ENCODE assay signal across 20 mouse cellular contexts in the genomic region with DNA sequence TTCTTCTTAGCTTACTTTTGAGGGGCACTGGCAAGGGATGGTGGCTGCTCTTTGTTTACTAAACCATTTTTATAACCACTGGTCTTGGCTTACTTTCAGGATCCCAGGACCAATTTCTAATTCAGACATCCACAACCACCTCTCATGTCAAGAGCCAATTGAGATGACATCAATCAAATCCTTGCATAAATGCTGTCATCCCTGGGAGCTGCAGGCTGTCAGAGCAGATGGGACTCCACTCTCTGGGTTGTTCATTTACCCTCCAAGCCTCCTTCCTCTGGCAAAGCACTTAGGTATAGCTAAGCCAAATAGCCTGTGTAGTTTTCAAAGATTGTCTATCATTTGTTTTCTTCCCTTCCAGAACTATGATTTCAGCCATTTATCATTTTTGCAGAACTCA.
DNase-seq lines count a peak whose midpoint lies in the region; ATAC-seq and TF ChIP-seq lines count a peak whose summit lies in the region.
"Had no signal": no experiment of that assay in that cellular context is flagged by ENCODE, and none has a peak within 500 bp of the region (broad histone marks: within the 10 kb centered on the region; RNA-seq: fewer than 3 reads in every experiment).

No protein-coding gene starts in this region.

- no peaks in the 10 kb centered on the region for H3K4me1 ChIP-seq in forebrain, embryonic 13.5 days
- no peaks in the 10 kb centered on the region for H3K4me1 ChIP-seq in forebrain, embryonic 10.5 days
- H3K4me1 ChIP-seq in hindbrain, embryonic 15.5 days (replicated peaks) = no peaks in the 10 kb centered on the region
- H3K4me1 ChIP-seq: embryonic facial prominence, embryonic 13.5 days; heart, embryonic 13.5 days; liver, embryonic 12.5 days; neural tube, embryonic 13.5 days had no signal

- no peak overlapping the region for H3K4me3 ChIP-seq in forebrain, embryonic 13.5 days
- H3K4me3 ChIP-seq in forebrain, embryonic 10.5 days = no peak overlapping the region
- H3K4me3 ChIP-seq in hindbrain, embryonic 15.5 days = no peak overlapping the region
- H3K4me3 ChIP-seq: embryonic facial prominence, embryonic 13.5 days; heart, embryonic 13.5 days; liver, embryonic 12.5 days; neural tube, embryonic 13.5 days had no signal

- no peaks in the 10 kb centered on the region for H3K9me3 ChIP-seq in forebrain, embryonic 13.5 days (replicated peaks)
- peaks cover 6% of the 10 kb centered on the region; the same call in 1 of the 2 replicates for H3K9me3 ChIP-seq in forebrain, embryonic 10.5 days
- no peaks in the 10 kb centered on the region for H3K9me3 ChIP-seq in hindbrain, embryonic 15.5 days
- H3K9me3 ChIP-seq: embryonic facial prominence, embryonic 13.5 days; liver, embryonic 12.5 days had no signal

- TF ChIP-seq CTCF in brain, embryonic 14.5 days (IDR thresholded peaks at IDR 0.05; ENCODE audit: borderline replicate concordance, extremely low read depth, insufficient read depth, insufficient read length) = no peak

- no peak for DNase-seq in forebrain, embryonic 10.5 days (ENCODE audit: extremely low spot score, low spot score)
- DNase-seq in layer of hippocampus, postnatal 14 days (ENCODE audit: low spot score in 2 of 2) = peak; percentile 3 to 18
- no peak for DNase-seq in layer of hippocampus, adult 9-10 months (ENCODE audit: low spot score)
- peak; percentile 68 for DNase-seq in brain, embryonic 14.5 days (ENCODE audit: low read depth)
- no peak for DNase-seq in adrenal gland, postnatal 36 days
- DNase-seq: cerebellum, adult 2 months; heart, postnatal 4 days; lung, embryonic 14.5 days; lung, postnatal 4 days; thymus, postnatal 4 days had no signal

- no peak for TF ChIP-seq POLR2A in brain, embryonic 14.5 days (IDR thresholded peaks at IDR 0.05; ENCODE audit: borderline replicate concordance, extremely low read depth, insufficient read depth, insufficient read length, poor library complexity, severe bottlenecking)

- H3K4me2 ChIP-seq in forebrain, embryonic 13.5 days = no peak overlapping the region
- H3K4me2 ChIP-seq in hindbrain, embryonic 15.5 days = no peak overlapping the region
- H3K4me2 ChIP-seq: embryonic facial prominence, embryonic 13.5 days; heart, embryonic 13.5 days; liver, embryonic 12.5 days; lung, embryonic 14.5 days; neural tube, embryonic 13.5 days had no signal

- H3K9ac ChIP-seq in forebrain, embryonic 13.5 days = no peak overlapping the region
- no peak overlapping the region for H3K9ac ChIP-seq in hindbrain, embryonic 15.5 days
- H3K9ac ChIP-seq: embryonic facial prominence, embryonic 13.5 days; heart, embryonic 13.5 days; liver, embryonic 12.5 days; lung, embryonic 14.5 days; neural tube, embryonic 13.5 days had no signal

- peak; percentile 70; the same call in 1 of the 2 replicates for ATAC-seq in forebrain, embryonic 13.5 days
- ATAC-seq in hindbrain, embryonic 15.5 days (ENCODE audit: low FRiP score, low read depth) = peak; percentile 74; the same call in 1 of the 2 replicates
- no peak for ATAC-seq in megakaryocyte progenitor cell, adult 5-6 weeks (replicated peaks; ENCODE audit: poor library complexity)
- ATAC-seq: intestine, postnatal 0 days; liver, embryonic 12.5 days had no signal

- no peak overlapping the region for H3K27ac ChIP-seq in forebrain, embryonic 13.5 days
- H3K27ac ChIP-seq in forebrain, embryonic 10.5 days = no peak overlapping the region
- no peak overlapping the region for H3K27ac ChIP-seq in hindbrain, embryonic 15.5 days (replicated peaks)
- H3K27ac ChIP-seq: embryonic facial prominence, embryonic 13.5 days; heart, embryonic 13.5 days; kidney, postnatal 0 days; liver, embryonic 12.5 days; neural tube, embryonic 13.5 days had no signal

- no peaks in the 10 kb centered on the region for H3K36me3 ChIP-seq in forebrain, embryonic 13.5 days (ENCODE audit: poor library complexity, severe bottlenecking)
- no peaks in the 10 kb centered on the region for H3K36me3 ChIP-seq in forebrain, embryonic 10.5 days (replicated peaks)
- H3K36me3 ChIP-seq in hindbrain, embryonic 15.5 days = no peaks in the 10 kb centered on the region
- H3K36me3 ChIP-seq: embryonic facial prominence, embryonic 13.5 days; heart, embryonic 13.5 days; liver, embryonic 12.5 days; neural tube, embryonic 13.5 days had no signal

- no peaks in the 10 kb centered on the region for H3K27me3 ChIP-seq in forebrain, embryonic 13.5 days
- H3K27me3 ChIP-seq in forebrain, embryonic 10.5 days (ENCODE audit: poor library complexity, severe bottlenecking) = no peaks in the 10 kb centered on the region
- no peaks in the 10 kb centered on the region for H3K27me3 ChIP-seq in hindbrain, embryonic 15.5 days
- H3K27me3 ChIP-seq: CH12.LX; embryonic facial prominence, embryonic 13.5 days; heart, embryonic 13.5 days; liver, embryonic 12.5 days; neural tube, embryonic 13.5 days had no signal

Comparison
In these comparisons a context has a peak if more than half of its experiments do, and no peak if none do; other contexts are left out.
1. DNase-seq: peak in layer of hippocampus, postnatal 14 days (2 of 2) and brain, embryonic 14.5 days (single experiment); none in forebrain, embryonic 10.5 days (single experiment), layer of hippocampus, adult 9-10 months (single experiment) and adrenal gland, postnatal 36 days (0 of 2).